Mouse (Mus musculus) E14TG2a.4 (cell line): ENCODE measurements around the gene Med12l.

ENCODE experiments used
- CTCF ChIP-seq: conservative IDR thresholded peaks from 2 replicates; pipeline ENCODE4 v1.5.1; 2014; ENCODE audit warnings: low read length
- NANOG ChIP-seq: IDR thresholded peaks from 2 replicates; pipeline ENCODE4 v1.6.1; 2014; ENCODE audit warnings: borderline replicate concordance, low read length, mixed read lengths
- POU5F1 ChIP-seq: IDR thresholded peaks from 2 replicates; pipeline ENCODE4 v1.6.1; 2014; ENCODE audit warnings: low read length, borderline replicate concordance

GRCm38 (mm10) chr3:59111944-59112343 is 106.3 kb downstream of the Med12l start:
- TF ChIP-seq CTCF, result no peak
- TF ChIP-seq NANOG, result no peak
- TF ChIP-seq POU5F1, result no peak
